Mouse (Mus musculus): Measurements from ENCODE around the gene Flt3.

The Flt3 gene

GRCm38 (mm10) chr5:147312830-147313685, 87.2 kb downstream of the Flt3 start:
- no peak for DNase-seq (ENCODE audit: low read depth, low spot score)

DNA sequence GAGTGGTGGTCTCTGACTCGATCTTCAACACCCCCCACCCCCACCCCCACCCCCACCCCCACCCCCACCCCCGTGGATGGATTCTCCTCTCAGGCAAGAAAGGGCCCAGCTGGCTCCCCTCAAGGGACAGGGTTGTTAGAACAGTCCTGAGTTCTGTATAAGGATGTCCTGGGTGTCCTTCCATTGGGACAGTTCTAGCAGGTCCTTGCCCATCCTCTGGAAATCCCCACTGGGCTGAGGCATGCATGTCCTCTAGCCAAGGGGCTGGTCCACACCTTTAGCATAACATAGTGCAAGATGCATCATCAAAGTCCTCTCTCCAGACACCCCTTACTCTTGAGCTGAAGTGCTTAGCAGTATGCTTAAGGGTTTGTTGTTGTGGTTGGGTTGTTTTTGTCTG, 90.5 kb downstream of the Flt3 start:
- no peak for DNase-seq (ENCODE audit: low read depth, low spot score)

- DNase-seq (ENCODE audit: low read depth, low spot score) = no peak
These were observed 91.8 kb downstream of the Flt3 start for GRCm38 (mm10) chr5:147308451-147308850.

- no peak for DNase-seq (ENCODE audit: low read depth, low spot score)
These were observed 92.9 kb downstream of the Flt3 start for GRCm38 (mm10) chr5:147307398-147307785.

GRCm38 (mm10) chr5:147306638-147307397, 93.5 kb downstream of the Flt3 start, which contains the start of gene Cdx2:
Gene Cdx2 (minus strand): TSS chr5:147307270.
- no peak for DNase-seq (ENCODE audit: low read depth, low spot score)

DNA sequence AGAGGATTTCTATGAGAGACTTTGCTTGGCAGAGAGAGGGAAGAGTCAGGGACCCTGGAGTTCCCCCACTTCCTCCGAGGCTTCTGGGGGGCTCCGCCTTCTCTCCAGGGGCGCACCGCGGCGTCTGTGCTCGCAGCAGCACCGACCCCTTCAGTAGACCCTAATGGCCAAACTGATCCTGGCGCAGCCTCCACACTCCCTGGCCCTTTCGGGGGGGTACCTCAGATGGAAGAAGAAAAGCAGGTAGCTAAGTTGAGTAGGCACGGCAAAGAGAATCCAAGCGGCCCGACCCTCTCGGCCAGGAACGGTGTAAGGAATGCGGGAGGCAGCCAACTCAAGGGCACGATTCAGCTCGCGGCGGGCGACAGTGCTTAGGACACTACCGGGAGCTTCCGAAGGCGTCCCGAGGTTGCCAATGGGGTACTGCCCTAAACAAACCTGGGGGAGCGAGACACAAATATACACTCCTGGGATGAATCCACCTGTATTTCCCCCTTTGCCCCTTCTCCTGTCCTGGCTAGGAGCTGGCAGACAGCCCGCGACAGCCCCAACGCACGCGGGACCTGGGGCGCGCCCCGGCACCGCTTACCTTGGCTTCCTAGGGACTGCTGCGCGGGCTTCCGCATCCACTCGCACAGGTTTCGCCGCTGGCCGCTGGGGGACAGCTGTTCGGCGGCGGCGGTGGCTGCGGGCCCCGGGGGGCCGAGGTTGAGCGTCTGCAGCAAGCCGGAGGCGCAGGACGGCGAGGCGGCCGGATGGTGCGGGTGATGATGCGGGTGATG, 94.2 kb downstream of the Flt3 start:
- DNase-seq (ENCODE audit: low read depth, low spot score) = no peak

DNA sequence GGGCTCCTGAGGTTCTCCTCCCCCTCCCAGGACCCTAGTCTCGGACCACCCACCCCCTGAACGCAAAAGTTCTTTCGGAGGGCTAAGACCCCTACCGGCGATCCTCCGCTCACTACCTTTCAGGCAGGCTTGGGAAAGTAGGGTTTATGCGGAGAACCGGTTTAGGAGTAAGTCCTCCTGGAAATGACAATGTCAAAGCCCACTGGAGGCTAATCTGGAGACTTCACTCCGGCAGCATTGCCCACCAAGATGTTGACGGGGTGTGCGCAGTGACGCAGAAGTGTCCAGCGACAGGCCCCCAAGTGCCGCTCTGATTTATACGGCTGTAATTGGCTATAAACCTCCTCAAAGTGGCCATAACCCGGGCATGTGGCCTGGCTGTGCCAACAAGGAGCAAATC, 95.1 kb downstream of the Flt3 start:
- DNase-seq (ENCODE audit: low read depth, low spot score) = no peak

DNA sequence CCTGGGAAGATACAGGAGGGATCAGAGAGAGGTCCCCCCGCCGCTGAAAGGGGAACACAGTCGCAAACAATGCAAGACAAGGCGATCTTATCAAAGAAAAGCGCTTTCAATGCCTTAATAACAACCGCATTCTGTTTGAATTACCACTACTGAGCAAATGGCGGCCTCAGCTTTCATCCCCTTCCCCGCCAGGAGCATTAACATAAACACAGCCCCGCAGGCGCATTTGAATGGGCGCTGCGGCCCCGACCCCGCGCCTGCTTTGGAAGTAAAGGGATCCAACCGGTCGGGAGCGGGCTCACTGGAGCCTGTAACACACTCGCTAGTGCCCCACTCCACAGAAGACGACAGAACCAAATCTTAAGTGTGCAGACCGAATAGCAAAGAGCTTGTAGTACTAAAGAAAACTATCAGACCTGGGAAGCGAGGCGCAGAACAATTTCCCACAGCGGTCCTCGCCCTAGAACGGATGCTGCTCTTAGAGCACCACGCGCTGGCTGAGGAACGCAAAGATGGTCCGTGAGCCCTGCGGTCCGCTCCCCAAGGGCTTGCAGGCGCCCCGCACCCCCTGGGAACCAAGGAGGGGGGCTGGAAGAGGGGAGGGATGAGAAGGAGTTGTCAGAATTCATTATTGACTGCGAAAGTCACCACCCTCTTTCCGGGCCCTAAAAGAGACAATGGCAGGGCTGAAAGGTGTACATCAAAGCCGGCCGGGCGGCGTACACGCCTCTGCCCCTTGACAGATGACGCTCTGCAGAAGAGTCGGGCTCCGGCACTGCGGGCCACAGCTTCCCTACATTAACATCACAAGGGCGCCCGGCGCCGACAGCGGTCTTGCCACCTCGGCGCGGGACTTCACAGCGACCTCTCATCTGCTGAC, 95.8 kb downstream of the Flt3 start:
- no peak for DNase-seq (ENCODE audit: low read depth, low spot score)

DNA sequence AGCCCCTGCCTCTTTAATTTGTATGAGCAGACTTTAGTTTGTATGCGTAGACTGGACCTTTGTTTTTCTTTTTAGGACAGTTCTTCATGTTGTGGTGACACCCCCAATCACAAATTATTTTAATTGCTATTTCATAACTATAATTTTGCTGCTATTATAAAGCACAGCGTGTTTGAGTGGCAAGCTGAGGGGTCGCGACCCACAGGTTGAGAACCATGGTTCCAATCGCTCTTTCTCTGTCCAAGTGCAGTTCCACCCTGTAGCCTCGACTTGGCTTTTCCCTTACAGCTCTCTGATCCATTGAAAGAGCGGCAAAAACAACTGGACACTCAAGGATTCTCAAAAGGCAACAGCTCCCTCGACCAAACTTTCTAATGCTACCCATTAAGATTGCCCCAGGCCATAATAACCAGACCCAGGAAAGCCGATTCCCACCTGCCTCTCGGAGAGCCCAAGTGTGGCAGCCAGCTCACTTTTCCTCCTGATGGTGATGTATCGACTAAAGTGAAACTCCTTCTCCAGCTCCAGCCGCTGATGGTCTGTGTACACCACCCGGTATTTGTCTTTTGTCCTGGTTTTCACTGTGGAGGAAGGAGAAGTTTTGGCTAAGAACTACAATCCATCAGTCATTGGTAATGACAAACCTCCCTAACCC, 97.4 kb downstream of the Flt3 start:
- no peak for DNase-seq (ENCODE audit: low read depth, low spot score)

DNA sequence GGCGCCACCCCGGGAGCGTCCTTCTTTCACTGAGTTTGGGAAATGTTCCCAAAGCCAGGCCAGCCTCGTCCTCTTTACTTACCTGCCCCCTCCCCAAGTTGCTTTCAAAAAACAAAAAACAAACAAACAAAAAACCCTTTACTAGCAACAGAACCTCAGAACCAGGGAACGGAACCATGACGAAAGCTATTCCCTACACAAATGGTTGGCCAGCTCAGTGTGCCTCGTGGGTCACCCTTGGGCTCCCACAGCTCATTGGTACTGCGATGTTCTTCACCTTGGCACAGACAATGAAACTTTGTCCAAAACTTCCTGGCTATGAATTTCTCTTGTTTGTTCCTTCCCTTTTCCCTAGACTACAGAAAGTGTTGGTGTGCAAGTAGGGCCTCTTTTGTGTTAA, 98.1 kb downstream of the Flt3 start:
- DNase-seq (ENCODE audit: low read depth, low spot score) = no peak

- no peak for DNase-seq (ENCODE audit: low read depth, low spot score)
These were observed 98.6 kb downstream of the Flt3 start for GRCm38 (mm10) chr5:147301781-147302070.

DNA sequence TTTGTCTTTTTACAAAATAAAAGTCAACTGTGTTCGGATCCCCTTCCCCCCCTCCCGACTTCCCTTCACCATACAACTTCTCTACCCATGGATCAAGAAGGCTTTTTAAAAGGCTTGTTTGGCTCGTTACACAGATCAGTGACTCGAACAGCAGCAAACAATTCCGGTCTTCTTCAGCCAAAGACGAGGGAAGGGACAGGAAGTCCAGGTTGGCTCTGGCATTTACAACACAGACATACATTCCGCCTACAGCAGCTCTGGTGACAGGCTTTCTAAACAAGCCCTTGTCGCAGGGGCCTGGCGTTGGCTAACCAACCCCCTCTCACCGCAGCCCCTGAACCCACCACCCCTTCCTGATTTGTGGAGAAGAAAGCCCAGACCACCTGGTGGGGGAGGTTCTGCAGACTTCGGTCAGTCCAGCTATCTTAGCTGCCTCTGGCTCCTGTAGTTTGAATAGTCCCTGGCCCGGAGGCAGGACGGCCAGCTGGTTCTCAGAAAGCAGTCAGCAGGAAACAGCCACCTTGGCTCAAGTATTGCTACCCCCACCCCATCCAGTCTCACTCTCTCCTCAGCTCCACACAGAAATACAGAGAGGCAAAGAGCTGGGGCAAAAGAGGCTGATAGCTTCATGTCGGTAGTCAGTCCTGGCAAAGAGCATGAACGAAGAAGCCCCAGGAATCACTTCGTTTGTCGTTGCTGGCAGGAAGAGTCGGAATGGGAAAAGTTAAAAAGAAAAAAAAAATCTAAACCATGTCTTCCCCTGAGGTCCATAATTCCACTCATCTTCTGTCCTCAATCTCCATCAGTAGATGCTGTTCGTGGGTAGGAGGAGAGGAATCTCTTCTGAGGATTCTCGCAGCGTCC, 99.1 kb downstream of the Flt3 start:
- DNase-seq (ENCODE audit: low read depth, low spot score) = no peak

DNA sequence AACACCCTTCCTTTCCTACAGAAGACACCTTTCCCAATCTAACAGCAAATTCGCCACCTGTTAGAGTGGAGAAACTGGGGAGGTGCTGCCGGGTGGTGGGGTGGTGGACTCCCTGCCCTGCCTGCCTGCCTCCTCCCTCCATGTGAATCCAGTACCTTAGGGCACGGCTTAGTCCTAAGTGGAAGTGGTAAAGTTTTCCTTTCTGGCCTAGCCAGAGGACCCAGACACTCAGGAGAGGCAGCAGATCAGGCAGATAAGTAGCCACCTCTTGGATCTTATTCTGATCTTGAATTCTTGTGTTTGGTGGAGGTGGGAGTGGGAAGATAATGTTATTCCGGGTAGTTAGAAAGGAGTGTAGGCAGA, 100.3 kb downstream of the Flt3 start:
- no peak for DNase-seq (ENCODE audit: low read depth, low spot score)

- peak; percentile 28 for DNase-seq (ENCODE audit: low read depth, low spot score)
These were observed 100.9 kb downstream of the Flt3 start for GRCm38 (mm10) chr5:147299255-147300000.

- DNase-seq (ENCODE audit: low read depth, low spot score) = no peak
These were observed 103.0 kb downstream of the Flt3 start for GRCm38 (mm10) chr5:147297249-147297648.

- peak; percentile 21 for DNase-seq (ENCODE audit: low read depth, low spot score)
These were observed 106.2 kb downstream of the Flt3 start for GRCm38 (mm10) chr5:147294121-147294520.

DNA sequence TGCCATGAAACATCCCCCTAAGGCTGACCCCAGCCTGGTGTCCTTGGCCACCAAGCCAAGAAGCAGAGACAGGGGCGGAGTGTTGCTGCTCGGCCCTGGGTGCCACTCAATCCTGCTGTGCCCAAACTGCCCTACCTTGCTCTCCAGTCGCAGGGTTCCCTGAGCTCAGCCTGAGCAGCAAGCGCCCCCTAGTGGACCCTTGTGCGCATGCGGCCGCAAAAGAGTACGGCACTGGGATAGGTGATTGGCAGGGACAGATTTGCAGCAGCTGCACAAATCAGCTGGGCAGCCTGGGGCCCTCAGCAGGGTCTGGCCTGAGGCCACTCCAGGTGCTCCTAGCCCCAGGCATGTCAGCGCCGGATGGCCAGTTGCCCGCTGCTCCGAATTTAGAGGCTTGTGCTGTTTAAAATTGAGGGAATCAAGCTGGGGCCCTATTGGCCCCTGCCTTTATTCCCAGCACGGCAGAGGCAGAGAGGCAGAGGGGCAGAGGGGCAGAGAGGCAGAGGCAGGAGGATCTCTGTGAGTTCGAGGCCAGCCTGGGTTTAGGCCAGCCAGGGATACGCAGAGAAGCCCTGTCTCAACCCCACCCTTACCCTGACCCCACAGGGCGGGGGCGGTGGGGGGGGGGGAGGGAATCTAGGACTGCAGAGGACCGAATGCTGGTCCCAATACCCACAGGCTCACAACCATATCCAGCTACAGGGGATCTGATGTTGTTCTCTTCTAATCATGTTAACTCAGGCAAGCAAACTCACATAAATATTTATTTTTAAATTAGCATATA, 107.0 kb downstream of the Flt3 start:
- DNase-seq (ENCODE audit: low read depth, low spot score) = peak; percentile 72

- no peak for DNase-seq (ENCODE audit: low read depth, low spot score)
These were observed 107.7 kb downstream of the Flt3 start for GRCm38 (mm10) chr5:147292506-147293120.

Measured in CD4-positive helper T cell, adult 2 months (primary cell).